Mouse (Mus musculus): ENCODE results near the gene Gm38655. TPM values are rescaled to one million over a fixed set of nuclear protein-coding genes. Genes with fewer than 3 reads are reported as not detected.

Gene Gm38655
- polyA plus RNA-seq, 1 experiment from 2014 or later: not detected

- H3K27me3 ChIP-seq (ENCODE audit: insufficient read depth, low read length): no peaks in the 10 kb centered on the region
- TF ChIP-seq CTCF (IDR thresholded peaks at IDR 0.05; ENCODE audit: low read depth): no peak
Observed at GRCm38 (mm10) chr17:25162161-25162560, 13.1 kb downstream of the Gm38655 start, which contains the start of gene Ccdc154. TSS of gene Ccdc154 (plus strand) at chr17:25162461.

GRCm38 (mm10) chr17:25139960-25140359, 35.3 kb downstream of the Gm38655 start:
- no peaks in the 10 kb centered on the region for H3K4me1 ChIP-seq (replicated peaks; ENCODE audit: insufficient read depth, low read length)
- 0 out of 2 replicates have a peak, but pooled peaks cover 6% of the 10 kb centered on the region for H3K36me3 ChIP-seq (ENCODE audit: insufficient read depth, low read length)
- H3K9me3 ChIP-seq (replicated peaks; ENCODE audit: low read length): no peaks in the 10 kb centered on the region
- peak; percentile 55 for TF ChIP-seq CTCF (IDR thresholded peaks at IDR 0.05; ENCODE audit: low read depth)
- ATAC-seq (replicated peaks; ENCODE audit: low FRiP score, low read depth) (no peak), DNase-seq (ENCODE audit: low spot score) (peak; percentile 40)
- H3K4me3 ChIP-seq (replicated peaks; ENCODE audit: low read depth, low read length): no peak overlapping the region
- H3K27me3 ChIP-seq (ENCODE audit: insufficient read depth, low read length): no peaks in the 10 kb centered on the region
- H3K27ac ChIP-seq: no peak overlapping the region
- no peak overlapping the region for H3K4me2 ChIP-seq (ENCODE audit: low read length)
- no peak overlapping the region for H3K9ac ChIP-seq (ENCODE audit: low read depth, low read length)
- 74% methylated on average over 4 of the region's 4 CpGs for WGBS

More at GRCm38 (mm10) chr17:25162161-25162560, 13.1 kb downstream of the Gm38655 start, which contains the start of gene Ccdc154:
- Histone ChIP-seq H3K4me3 (replicated peaks; ENCODE audit: low read depth, low read length) (no peak within 1 kb of the TSS), H3K9ac (ENCODE audit: low read depth, low read length) (no peak within 1 kb of the TSS), H3K4me2 (ENCODE audit: low read length) (no peak within 1 kb of the TSS), H3K36me3 (ENCODE audit: insufficient read depth, low read length) (peaks cover 16% of the 10 kb centered on the region; the same call in 1 of the 2 replicates), H3K4me1 (replicated peaks; ENCODE audit: insufficient read depth, low read length) (no peaks in the 10 kb centered on the region), H3K9me3 (replicated peaks; ENCODE audit: low read length) (no peaks in the 10 kb centered on the region), H3K27ac (no peak within 1 kb of the TSS)
- DNase-seq (ENCODE audit: low spot score): no peak
- no peak for ATAC-seq (replicated peaks; ENCODE audit: low FRiP score, low read depth)
- 89% methylated on average over 1 of the region's 1 CpGs for WGBS

DNA sequence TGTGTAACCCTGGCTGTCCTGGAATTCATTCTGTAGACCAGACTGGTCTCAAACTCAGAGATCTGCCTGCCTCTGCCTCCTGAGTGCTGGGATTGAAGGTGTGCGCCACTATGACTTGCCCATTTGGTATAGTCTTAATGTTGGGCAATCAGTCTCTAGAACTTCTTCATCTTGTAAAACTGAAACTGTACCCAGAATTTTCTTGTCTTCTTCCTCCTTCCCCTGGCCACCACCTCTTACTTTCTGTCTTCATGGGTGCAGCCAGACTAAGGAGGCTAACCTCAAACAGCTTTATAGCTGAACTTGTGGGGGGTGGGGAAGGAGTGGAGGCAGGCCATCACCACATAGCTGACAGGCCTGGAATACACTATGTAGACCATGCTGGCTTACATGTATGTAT, 36.5 kb downstream of the Gm38655 start:
- H3K4me1 ChIP-seq (replicated peaks; ENCODE audit: insufficient read depth, low read length): peaks cover 2% of the 10 kb centered on the region; the same call in 1 of the 2 replicates
- 0 out of 2 replicates have a peak, but pooled peaks cover 6% of the 10 kb centered on the region for H3K36me3 ChIP-seq (ENCODE audit: insufficient read depth, low read length)
- H3K9ac ChIP-seq (ENCODE audit: low read depth, low read length): no peak overlapping the region
- TF ChIP-seq CTCF (IDR thresholded peaks at IDR 0.05; ENCODE audit: low read depth): no peak
- no peaks in the 10 kb centered on the region for H3K9me3 ChIP-seq (replicated peaks; ENCODE audit: low read length)
- H3K4me2 ChIP-seq (ENCODE audit: low read length): no peak overlapping the region
- no peak overlapping the region for H3K4me3 ChIP-seq (replicated peaks; ENCODE audit: low read depth, low read length)
- WGBS: 96% methylated on average over 1 of the region's 1 CpGs
- DNase-seq (ENCODE audit: low spot score) (no peak), ATAC-seq (replicated peaks; ENCODE audit: low FRiP score, low read depth) (no peak)
- no peaks in the 10 kb centered on the region for H3K27me3 ChIP-seq (ENCODE audit: insufficient read depth, low read length)
- H3K27ac ChIP-seq: no peak overlapping the region

DNA sequence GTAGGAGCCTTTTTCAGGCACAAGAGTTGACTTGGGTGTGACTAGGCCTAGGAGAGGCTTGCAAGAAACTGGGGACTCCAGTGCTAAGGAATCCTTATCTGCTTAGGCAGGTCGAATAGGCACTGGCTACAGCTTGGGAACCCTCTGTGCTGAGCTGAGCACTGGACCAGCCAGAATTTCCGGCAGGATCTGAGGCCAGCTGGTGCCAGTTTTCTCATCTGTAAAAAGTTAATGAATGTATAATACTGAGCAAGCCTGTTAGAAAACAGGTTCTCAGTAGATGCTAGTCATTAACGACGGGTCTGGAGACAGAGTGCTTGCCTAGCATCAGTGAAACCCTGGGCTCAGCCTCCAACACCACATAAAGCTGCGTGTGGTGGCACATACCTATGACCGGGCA, 39.6 kb downstream of the Gm38655 start:
- 75% methylated on average over 6 of the region's 6 CpGs for WGBS
- Histone ChIP-seq H3K4me1 (replicated peaks; ENCODE audit: insufficient read depth, low read length) (peaks cover 2% of the 10 kb centered on the region; the same call in 1 of the 2 replicates), H3K9me3 (replicated peaks; ENCODE audit: low read length) (no peaks in the 10 kb centered on the region), H3K36me3 (ENCODE audit: insufficient read depth, low read length) (0 out of 2 replicates have a peak, but pooled peaks cover 3% of the 10 kb centered on the region), H3K4me2 (ENCODE audit: low read length) (no peak overlapping the region), H3K9ac (ENCODE audit: low read depth, low read length) (no peak overlapping the region), H3K27ac (no peak overlapping the region; the same call in 1 of the 2 replicates), H3K4me3 (replicated peaks; ENCODE audit: low read depth, low read length) (no peak overlapping the region), H3K27me3 (ENCODE audit: insufficient read depth, low read length) (no peaks in the 10 kb centered on the region)
- DNase-seq (ENCODE audit: low spot score): peak; percentile 7
- TF ChIP-seq CTCF (IDR thresholded peaks at IDR 0.05; ENCODE audit: low read depth): no peak
- ATAC-seq (replicated peaks; ENCODE audit: low FRiP score, low read depth): peak; percentile 24; the same call in 1 of the 2 replicates

GRCm38 (mm10) chr17:25133275-25133698, 42.0 kb downstream of the Gm38655 start, which contains the start of gene Clcn7:
TSS of gene Clcn7 (plus strand) at chr17:25133391.
- peak within 1 kb of the TSS; percentile 96 for H3K4me3 ChIP-seq (replicated peaks; ENCODE audit: low read depth, low read length)
- H3K27ac ChIP-seq: peak within 1 kb of the TSS; percentile 31; the same call in 1 of the 2 replicates
- peak within 1 kb of the TSS; percentile 88 for H3K9ac ChIP-seq (ENCODE audit: low read depth, low read length)
- 0% methylated on average over 40 of the region's 40 CpGs for WGBS
- peak within 1 kb of the TSS; percentile 56 for H3K4me2 ChIP-seq (ENCODE audit: low read length)
- peaks cover 2% of the 10 kb centered on the region; the same call in 1 of the 2 replicates for H3K4me1 ChIP-seq (replicated peaks; ENCODE audit: insufficient read depth, low read length)
- TF ChIP-seq CTCF (IDR thresholded peaks at IDR 0.05; ENCODE audit: low read depth): no peak
- H3K36me3 ChIP-seq (ENCODE audit: insufficient read depth, low read length): no peaks in the 10 kb centered on the region
- no peaks in the 10 kb centered on the region for H3K9me3 ChIP-seq (replicated peaks; ENCODE audit: low read length)
- no peaks in the 10 kb centered on the region for H3K27me3 ChIP-seq (ENCODE audit: insufficient read depth, low read length)
- peak; percentile 93 for ATAC-seq (replicated peaks; ENCODE audit: low FRiP score, low read depth)
- peak; percentile 97 for DNase-seq (ENCODE audit: low spot score)

DNA sequence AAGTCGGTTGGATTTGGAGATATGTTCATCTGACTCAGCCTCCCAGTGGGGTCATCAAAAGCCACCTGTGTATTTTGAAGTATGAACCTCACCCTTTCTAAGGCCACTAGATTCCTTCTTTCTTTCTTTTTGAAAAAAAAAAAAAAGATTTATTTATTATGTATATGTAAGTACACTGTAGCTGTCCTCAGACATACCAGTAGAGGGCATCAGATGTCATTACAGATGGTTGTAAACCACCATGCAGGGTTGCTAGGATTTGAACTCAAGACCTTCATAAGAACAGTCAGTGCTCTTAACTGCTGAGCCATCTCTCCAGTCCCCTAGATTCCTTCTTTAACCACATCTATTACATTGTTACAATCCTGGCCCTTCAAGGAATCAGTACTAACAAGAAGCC, 45.2 kb downstream of the Gm38655 start:
- H3K27me3 ChIP-seq (ENCODE audit: insufficient read depth, low read length): no peaks in the 10 kb centered on the region
- peaks cover 2% of the 10 kb centered on the region; the same call in 1 of the 2 replicates for H3K4me1 ChIP-seq (replicated peaks; ENCODE audit: insufficient read depth, low read length)
- DNase-seq (ENCODE audit: low spot score) (no peak), ATAC-seq (replicated peaks; ENCODE audit: low FRiP score, low read depth) (no peak)
- WGBS: 80% methylated on average over 1 of the region's 1 CpGs
- no peak overlapping the region for H3K4me2 ChIP-seq (ENCODE audit: low read length)
- no peak overlapping the region for H3K27ac ChIP-seq
- TF ChIP-seq CTCF (IDR thresholded peaks at IDR 0.05; ENCODE audit: low read depth): 0 out of 2 replicates have a peak, but pooled peaks have one; percentile 23
- H3K4me3 ChIP-seq (replicated peaks; ENCODE audit: low read depth, low read length): no peak overlapping the region
- no peaks in the 10 kb centered on the region for H3K36me3 ChIP-seq (ENCODE audit: insufficient read depth, low read length)
- no peak overlapping the region for H3K9ac ChIP-seq (ENCODE audit: low read depth, low read length)
- H3K9me3 ChIP-seq (replicated peaks; ENCODE audit: low read length): no peaks in the 10 kb centered on the region
